Mouse (Mus musculus) spleen, adult 12 weeks (tissue): Measurements from ENCODE around the gene Olfr1298.

Source experiments
- DNase-seq: peaks from one replicate; pipeline ENCODE4 v3.0.0; 2022; ENCODE audit warnings: low spot score

The Olfr1298 gene

DNA sequence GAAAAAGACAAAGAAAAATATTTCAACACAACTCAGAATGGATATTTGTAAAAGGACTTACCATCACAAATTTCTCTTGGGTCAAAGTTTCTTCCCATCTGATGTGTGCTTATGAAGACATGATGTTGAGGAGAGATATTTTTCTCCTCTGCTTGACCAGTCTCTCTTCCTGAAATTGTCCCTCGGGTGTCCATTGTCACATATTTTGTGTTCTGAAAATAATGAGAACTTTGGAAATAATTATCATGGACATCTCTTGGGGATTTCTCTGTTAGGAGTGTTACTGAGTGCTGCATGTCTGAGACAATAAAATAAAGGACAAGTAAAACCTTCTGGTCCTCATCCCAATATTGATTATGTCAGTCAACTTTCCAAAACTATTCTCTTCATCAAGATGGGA is at the start of gene Olfr1298:
Gene Olfr1298, minus strand, starts transcription at position 101 of the 400 bp plus-strand sequence.
- DNase-seq = no peak

DNA sequence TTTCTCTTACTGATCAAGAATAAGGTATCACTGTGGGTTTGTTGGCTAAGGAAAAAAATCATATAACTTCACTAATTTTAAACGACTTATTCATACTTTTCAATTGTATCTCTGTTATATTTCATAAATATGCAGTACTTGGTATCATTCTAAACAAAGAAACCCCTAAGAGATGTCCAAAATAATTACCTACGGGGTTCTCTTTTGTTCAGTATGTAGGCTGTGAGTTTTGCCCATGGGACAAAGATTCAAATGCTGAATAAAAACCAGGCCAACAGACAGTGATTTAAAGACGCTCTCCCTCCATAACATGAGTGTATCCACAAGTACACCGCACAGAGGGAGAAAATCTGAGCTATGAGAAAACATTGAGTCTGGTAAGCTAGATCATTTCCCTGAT is 12.1 kb upstream of the Olfr1298 start, which contains the start of gene Olfr1299:
Gene Olfr1299, plus strand, starts transcription at position 301 of the 400 bp plus-strand sequence.
- no peak for DNase-seq

DNA sequence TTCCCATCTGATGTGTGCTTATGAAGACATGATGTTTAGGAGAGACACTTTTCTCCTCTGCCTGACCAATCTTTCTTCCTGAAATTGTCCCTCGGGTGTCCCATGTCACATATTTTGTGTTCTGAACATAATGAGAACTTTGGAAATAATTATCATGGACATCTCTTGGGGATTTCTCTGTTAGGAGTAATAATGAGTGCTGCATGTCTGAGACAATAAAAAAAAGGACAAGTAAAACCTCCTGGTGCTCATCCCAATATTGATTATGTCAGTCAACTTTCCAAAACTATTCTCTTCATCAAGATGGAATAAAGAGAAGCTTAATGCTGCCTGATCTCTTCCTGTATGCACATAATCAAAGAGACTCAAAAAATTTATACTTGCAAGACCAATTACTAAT is 22.6 kb downstream of the Olfr1298 start, which contains the start of gene Olfr1297:
Gene Olfr1297, minus strand, starts transcription at position 101 of the 400 bp plus-strand sequence.
- DNase-seq = no peak
